Mouse (Mus musculus) embryo, embryonic 10 days (tissue): Measurements from ENCODE around the gene Gm43191.
"Not testable (repeated sequence)": the region's sequence is repeated elsewhere in the genome, so short reads cannot be mapped to it uniquely, and the experiment has no call there.

Experiments
- DNase-seq: peaks from one replicate; pipeline ENCODE4 v3.0.0-alpha.2; 2015; ENCODE audit warnings: low spot score

The Gm43191 gene

DNA sequence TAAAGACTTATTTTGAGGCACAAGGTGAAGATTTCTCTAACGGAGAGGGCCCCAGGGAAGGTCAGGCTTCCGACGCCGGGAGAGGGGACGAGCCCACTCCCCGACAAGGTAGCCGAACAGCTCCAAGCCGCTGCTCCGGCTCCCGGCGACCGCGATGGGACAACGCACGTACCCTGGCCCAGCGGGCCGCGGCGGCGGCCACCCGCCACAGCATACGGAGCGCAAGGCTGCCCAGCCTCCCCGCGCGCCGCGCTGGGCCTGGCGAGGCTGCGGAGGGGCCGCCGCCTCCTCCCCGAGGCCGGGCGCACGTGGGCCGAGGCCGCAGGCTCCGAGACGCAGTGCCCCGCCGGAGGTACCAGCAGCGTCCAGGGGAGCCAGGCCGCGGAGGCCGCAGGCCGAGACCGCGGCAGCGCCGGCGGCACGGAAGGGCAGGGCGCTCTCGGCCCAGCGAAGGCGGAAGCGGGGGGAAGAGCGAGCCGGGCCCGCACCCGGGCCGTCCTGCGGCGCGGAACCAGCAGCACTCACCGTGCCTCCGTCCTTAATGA is 19.1 kb downstream of the Gm43191 start:
- peak; percentile 38 for DNase-seq

DNA sequence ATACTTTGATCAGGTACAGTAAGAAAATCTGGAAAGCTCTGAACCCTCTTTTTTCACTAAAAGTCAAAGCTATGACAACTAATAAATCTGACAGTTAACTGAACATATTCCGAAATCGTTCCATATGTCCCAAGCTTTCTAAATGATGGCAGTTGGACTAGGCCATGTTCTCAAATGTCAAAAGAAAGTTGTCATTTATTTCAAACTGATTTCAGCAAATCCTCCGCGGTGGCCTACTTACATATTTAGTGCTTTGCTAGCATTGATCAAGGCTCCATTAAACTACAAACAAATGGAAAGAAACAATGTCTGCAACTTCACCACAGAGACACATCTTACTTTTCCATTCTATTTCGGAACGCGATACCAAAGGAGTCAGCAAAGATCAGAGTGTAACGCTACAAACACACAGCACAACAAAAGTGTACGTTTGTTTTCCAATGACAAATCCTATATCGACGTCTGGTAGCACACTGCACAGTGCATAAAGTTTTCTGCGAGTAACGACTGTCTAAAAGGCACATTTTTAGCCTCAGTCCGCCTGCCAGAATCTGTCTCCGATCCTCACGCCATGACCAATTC is 19.7 kb downstream of the Gm43191 start:
- peak; percentile 11 for DNase-seq

DNA sequence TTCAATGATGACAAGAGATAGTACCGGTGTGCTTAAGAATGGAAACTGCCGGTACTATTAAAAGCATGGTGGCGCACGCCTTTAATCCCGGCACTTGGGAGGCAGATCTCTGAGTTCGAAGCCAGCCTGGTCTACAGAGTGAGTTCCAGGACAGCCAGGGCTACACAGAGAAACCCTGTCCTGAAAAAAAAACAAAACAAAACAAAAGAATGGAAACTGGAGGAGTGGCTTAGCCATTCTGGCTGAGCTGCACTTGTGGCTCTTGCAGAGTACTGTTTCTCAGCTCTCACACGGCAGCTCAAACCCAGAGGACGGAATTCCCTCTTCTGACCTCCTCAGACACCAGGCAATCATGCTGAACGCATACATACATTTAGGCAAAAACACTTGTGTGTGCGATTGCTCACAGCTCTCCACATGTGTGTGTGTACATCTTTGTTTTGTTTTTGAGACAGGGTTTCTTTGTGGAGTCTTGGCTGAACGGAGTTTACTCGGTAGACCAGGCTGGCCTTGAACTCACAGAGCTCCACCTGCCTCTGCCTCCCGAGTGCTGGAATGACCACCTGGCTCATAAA is 21.1 kb downstream of the Gm43191 start:
- no peak for DNase-seq

DNA sequence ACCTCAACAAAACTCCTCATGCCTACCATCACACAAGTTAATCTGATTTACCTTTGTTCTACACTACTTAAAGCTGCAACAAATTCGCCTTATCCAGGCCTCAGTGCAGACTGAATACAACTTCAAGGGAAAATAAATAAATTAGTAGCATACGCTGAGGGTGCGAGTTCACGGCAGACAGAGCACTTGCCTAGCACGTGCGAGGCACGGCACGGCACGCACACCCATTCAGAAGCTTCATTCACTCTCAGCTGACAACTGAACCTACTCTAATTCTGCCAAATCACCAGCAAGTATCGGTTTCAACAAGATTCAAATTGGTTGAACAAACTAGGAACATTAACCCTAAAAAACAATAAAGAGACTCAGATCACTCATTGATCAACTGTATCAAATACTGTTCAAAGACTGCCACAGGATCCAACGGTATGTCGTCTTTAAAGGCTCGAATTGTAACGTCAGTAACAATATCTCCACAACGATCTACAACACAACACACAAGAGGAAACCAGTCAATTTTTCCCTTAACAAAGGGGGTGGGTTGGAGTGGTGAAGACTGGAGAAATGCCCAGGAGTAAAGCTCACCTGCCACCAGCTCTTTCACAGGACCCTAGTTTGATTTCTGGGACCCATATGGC is 22.0 kb downstream of the Gm43191 start:
- DNase-seq: no peak

DNA sequence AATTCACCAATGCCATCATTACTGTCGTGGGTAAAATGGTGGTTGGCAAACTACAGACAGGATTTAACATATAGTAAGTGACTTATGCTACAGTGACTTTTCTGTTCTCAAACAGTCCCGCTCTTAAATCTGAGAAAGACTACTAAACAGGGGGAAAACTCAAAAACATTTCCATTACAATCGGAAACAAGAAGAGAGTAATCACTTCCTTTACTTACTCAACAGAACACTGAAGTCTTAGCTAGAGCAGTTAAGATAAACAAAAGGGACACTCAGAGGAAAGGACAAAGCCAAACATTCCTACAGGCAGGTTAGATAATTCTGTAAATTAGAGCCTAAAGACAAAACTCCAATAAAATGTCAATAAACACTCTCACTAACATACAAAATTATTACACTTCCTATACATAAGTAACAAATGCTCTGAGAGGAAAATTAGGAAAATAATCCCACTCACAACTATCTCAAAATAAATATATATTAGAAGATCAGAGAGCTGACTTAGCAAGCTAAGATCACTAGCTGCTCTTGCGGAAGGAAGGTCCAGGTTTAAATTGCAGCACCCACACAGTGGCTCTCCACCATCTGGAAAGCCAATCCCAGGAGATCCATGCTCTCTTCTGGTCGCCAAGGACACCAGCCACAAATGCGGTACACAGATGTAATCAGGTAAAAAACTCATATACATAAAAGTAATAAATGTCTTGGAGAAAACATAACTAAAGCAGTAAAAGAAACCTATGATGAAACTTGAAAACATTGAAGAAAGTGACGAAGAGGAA is 24.7 kb downstream of the Gm43191 start:
- no peak for DNase-seq

DNA sequence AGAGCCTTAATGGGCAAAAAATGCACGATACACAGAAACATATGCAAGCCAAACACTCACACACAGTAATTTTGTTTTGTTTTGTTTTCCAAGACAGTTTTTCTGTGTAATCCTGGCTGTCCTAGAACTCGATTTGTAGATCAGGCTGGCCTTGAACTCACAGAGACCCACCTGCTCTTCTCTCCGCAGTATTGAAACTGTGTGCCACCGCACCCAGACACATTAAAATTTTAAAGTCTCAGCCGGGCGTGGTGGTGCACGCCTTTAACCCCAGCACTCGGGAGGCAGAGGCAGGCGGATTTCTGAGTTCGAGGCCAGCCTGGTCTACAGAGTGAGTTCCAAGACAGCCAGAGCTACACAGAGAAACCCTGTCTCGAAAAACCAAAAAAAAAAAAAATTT is 27.0 kb downstream of the Gm43191 start:
- DNase-seq: not testable (repeated sequence)

DNA sequence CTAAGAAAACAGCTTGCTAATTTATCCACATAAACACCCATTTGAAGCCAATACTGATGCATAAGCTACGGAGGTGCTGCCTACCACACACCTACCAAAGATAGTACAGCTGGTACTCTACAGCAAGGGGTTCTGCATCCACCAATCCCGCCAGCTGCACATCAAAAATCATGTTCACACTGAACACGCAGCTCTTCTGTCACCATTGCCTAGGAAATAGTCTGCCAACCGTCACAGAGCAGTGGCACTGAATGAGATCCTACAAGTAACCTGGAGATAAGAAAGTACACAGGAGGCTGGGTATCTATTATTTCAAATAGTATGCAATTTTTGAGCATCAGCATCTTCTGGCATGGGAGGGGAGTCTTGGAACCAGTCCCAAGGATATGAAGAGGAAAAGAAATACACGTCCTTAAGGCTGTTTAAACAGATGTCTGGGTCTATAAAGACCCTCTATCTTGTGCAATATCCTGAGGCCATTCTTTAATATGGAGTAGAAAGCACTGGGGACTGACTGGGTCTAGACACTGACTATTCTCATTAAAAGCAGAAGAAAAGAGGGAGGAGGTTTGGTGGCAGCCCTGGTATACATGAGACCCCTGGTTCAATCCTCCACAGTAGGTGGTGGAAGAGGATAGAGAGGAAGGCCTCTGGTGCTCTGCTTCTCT is 27.6 kb downstream of the Gm43191 start:
- no peak for DNase-seq

DNA sequence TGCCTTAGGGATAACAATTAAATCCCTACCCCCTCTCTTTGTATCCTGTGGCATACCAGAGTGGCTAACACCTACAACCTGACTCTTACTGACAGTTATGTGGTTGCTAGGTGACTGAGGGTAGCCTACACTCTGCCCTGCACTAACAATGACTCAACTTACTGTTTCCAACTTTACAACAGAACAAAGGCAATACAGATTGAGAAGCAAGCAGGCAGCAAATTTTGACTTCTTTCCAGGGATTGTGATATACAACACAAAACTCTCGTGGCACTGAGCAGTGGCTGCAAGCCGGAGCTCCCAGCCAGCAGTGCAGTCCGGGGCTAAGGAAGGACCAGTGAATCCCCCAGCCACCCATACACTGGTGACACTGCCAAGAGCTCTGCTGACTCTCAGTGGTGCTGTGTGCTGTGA is 29.0 kb downstream of the Gm43191 start:
- no peak for DNase-seq

DNA sequence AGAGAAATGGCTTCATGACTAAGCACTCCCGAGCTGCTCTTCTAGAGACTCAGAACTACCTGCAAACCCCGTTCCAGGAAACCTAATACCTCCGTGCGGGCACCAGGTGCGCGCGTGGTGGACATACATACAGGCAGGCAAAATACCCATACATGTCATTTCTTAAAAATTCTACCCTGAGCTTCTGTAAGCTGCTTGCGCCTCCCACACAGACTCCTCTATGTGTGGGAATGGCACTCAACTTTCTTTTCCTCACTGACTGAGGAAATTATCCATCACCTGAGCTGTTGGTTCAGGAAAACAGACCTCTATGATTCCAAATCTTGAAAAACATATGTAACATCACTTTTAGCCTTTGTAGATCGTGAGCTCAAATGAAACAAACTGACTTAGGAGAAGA is 30.4 kb downstream of the Gm43191 start:
- DNase-seq: no peak

DNA sequence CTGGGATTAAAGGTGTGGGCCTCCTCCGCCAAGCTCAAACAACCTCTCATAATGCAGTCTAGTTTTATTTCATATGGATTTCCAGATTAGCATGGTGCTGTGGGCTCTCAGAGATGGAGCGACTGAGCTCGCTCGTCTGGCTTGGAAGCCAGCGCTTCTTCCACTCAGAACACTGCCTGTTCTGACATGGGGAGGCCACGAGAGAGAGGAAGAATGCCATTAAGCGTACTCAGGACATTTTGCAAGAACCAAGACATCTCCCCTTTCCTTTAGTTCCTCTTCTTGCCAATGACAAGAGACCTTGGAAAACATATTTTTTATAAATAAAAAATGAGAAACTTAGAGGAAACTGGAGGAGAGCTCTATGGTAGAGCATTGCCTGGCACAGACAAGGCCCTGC is 32.3 kb downstream of the Gm43191 start:
- DNase-seq: no peak

DNA sequence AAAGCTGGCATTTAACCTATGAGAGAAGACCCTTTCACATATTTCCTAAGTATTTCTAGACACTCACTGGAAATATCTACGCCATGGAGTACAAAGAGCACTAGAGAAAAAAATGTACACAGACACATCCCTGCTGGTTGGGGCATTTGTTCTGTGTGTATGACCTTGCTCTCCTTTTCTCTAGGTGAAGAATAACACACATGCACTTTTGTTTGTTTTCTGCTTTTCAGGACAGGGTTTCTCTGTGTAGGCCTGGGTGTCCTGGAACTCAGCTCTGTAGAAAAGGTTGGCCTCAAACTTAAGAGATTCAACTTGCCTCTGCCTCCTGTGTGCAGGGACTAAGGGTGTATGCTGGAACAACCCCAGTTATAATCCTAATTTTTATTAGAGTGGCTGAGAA is 34.7 kb downstream of the Gm43191 start:
- no peak for DNase-seq

DNA sequence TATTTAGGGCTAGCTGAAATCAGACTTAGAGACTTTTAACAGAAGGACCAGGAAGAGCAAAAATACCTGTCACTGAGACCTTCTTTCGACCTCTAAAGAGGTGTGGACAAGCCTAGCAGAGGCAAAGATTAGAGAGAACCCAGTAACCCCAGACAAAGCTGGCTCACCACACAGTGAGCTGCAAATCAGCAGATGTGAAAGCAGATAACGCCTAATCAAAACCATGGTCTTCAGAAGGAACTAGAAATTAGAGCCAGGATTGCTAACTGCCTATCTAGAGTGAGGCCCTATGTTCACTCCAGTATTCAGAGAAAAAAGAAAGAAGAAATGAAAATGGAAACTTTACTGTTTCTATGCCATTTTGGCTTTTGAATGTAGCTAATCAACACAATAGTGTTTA is 38.7 kb downstream of the Gm43191 start:
- no peak for DNase-seq

DNA sequence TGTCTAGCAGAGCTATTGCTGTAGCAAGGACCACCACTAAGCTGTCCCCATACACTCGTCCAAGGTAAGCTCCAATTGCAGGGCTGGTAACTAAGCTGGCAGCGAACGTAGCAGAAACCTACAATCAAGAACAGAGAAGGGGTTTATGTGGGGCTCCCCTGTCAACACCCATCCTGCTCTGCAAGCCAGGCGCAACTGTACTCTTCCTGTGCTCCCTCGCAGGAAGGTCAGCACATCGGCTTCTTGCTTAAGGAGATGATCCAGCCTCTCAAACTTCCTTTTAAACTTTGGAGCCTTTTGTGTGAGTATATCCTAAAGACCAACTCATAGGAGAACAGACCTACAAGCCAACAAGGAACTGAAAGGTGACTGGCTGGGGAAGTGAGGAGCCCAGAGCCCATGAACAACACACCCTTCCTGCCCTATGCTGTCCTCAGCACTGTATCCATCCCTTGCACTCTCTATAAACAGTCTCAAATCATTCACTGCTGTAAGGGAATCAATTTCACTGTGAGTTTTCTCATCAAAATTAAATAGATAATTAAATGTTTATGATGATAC is 39.2 kb downstream of the Gm43191 start:
- DNase-seq: no peak

DNA sequence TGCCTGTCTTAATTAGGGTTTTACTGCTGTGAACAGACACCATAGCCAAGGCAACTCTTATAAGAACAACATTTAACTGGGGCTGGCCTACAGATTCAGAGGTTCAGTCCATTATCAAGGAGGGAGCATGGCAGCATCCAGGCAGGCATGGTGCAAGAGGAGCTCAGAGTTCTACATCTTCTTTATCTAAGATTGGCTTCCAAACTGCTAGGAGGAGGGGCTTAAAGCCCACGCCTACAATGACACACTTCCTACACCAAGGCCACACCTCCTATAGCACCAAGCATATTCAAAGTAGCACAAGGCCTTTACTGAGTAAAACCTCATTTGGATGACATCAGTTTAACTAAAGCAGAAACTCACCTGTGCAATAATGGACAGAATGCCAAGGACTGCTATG is 41.0 kb downstream of the Gm43191 start:
- no peak for DNase-seq

DNA sequence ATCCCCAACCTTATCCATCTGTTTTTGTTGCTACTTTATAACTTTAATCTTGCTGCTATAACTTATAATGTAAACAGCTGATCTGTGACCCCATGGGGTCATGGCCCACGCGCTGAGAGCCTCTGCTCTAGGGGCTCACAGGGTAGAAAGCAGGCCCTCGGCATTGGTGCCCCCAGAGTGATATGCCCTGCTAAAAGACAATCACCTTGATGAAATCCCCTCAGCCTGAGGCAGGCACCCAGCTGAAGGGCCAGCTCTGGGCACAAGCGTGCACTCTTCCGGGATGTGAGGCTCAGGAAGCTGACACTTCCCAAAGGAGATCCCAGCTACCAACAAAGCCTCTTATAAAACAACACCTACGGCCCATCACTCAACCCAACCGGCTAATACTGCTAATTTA is 42.5 kb downstream of the Gm43191 start:
- no peak for DNase-seq

DNA sequence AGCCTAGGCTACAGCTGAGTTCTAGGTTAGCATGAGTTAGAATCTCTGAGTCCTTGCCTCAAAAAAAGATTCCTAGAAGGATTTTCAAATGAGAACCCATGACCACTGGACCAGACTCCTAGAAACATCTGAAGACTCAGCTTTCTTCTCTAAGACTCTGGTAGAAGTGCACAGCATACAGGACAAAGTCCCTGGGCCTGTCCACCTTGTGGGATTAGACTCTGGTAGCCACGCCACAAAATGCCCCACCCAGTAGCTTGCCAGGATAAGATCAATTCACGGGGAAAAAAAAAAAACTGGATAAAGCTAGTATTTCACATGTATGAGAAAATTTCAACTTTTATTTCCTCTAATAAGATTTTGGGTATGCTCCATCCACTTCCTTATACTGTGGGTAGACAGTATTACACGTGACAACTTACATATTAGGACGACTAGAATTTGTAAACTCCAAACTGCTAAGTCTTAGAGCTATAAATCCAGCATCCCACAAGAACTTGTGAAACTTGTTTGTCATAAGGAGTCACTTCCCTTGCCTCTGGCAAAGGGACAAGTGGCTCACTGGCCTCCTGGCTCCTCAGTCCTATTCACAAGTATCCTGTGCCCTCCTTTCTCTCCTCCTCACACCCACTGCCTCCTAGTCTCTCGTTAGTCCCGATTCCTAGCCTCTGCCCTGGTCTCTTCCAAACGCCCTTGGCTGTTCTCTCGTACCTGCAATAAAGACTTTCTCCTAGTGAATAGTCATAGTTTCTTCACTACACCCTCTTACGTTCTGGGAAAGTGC is 43.2 kb downstream of the Gm43191 start:
- no peak for DNase-seq

DNA sequence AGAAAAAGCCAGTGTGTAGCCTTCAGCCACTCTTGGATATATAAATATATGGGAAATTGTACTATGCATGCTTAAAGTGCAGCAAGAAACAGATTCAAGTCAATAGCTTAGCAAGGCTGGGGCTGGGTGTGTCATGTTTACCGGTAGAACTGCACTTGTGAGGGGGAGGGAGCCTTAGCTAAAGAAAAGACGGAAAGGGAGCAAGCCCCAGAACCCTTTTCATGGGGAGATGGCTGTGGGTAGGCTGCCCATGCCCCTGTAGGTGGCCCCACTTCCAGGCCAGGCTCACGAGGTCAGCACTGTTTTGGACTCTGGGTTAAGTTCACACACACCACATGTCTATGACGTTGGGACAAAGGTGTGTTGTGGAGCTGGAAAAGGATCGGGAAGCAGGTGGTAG is 45.3 kb downstream of the Gm43191 start:
- no peak for DNase-seq

DNA sequence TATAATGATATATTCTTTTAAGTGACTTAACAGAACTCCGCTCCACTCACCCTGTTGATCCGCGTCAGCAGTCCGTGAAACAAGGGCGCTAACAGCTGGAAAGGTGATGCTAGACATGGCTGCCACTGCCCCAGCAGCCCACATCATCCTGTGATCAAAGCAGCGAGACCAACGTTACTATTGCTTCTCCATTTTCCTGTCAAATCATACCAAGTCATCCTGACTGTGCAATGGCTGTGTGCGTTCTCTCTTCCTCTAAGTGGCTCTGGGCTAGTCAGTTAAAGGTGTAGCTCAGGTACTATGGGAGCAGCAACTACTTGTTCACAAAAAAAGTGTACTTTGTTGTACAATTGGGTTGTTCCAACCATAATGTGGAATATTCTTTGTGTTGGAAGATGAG is 46.2 kb downstream of the Gm43191 start:
- DNase-seq: no peak

DNA sequence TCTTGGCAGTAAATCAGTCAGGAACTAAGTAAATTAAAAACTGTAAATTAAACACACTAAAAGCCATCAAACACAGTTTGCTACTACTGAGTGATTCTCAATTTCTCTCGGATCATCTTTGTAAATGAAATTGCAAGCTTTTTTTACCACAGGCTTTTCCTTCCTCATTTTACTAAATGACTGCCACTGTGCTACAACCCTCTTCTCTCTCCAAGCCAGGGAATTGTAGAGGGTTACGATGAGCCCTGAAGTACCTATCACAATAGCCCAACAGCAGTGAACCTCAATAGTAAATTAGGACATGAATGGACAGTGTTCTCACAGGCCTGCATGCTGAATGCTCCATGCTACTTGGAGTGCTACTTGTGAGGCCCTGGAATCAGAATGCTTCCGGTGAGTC is 47.0 kb downstream of the Gm43191 start:
- no peak for DNase-seq

DNA sequence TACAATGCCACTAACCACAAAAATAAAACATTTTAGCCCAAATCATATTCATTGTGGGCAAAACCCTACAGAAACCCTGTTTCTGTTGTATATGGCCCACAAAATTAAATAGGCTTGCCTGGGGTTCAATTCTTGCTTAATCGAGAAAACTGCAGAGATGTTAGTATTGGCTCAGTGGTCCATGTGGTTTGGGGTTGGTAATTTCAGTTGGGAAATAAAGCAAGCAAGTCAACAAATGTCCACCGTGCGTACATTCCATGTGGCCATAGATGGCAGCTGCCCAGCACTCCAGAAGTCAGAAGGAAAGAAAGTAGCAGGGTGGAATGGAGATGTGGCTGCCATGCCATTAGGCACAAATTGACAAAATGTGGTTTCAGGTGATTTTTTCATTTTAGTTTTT is 48.1 kb downstream of the Gm43191 start:
- DNase-seq: no peak

DNA sequence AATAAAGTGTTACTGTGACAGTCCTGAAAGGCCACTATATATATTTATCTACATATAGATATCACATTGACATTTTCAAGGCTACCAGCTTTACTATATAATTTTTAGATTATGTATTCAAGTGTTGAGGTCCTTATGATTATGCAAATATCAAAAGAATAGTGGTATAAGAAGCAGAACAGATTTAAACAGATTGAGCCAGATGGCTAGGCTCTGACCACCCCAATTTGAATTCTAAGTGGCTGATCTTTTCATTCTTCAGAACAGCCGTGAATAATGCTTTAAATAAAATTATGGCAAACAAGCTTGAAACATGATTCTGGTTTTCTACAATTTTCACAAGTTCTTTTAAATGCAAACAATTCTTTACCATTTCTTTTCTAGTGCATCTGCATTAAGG is 49.6 kb downstream of the Gm43191 start:
- no peak for DNase-seq
